Mouse (Mus musculus) neutrophil, adult 65 days (primary cell): ENCODE data around the gene Bgn. TPM values are rescaled to one million over a fixed set of nuclear protein-coding genes. Genes with fewer than 3 reads are reported as not detected.

Experiments
- total RNA-seq: library from RNA; stranded (reverse); gene quantifications from 2 replicates; pipeline ENCODE4 v1.2.4, GENCODE M21; 2023

Bgn gene
- 2.6 and 3.3 TPM in 2 replicates for total RNA-seq

GRCm38 (mm10) chrX:73483484-73483810 lies at the start of gene Bgn:
Gene Bgn (plus strand): TSS chrX:73483602.

GRCm38 (mm10) chrX:73435252-73435651 lies 48.1 kb upstream of the Bgn start, which contains the start of gene Trex2:
Gene Trex2 (minus strand): TSS chrX:73435344.

DNA sequence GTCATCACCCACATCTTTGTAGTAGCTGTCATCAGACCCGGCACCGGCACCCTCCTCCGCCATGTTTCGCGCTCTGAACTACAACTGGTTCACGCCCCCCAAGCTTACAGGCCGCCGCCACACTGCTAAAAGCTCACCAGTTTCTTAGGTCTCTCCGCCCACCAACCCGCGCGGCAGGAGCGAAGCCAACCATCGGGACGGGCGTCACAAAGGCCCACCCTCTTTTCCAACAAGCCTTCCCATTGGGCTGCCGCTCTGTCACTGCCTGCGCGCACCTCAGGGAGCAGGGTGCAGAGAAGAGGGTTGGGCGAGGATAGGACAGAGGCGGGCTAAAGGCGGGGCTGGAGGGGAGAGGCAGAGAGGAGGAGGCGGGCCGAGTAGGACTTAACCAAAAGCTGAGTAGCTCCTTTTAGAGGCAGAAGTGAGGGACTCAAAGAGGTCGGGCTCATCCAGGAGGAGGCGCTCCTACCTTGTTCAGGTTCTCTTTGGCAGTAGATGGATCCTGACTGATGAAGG lies 24.5 kb upstream of the Bgn start, which contains the start of gene Haus7:
TSS of gene Haus7 (minus strand) at position 168 of the 516 bp plus-strand sequence.

Other genes starting within 250 kb of the Bgn start
- 0.84 TPM in 1 of 2 replicates, not detected in the other for gene Xlr4c, start 240.5 kb upstream of the Bgn start, total RNA-seq
- gene Xlr3c, start 218.2 kb upstream of the Bgn start, total RNA-seq = not detected in 2 replicates
- gene Xlr5a, start 190.6 kb upstream of the Bgn start, total RNA-seq = not detected in 2 replicates
- not detected in 2 replicates for gene Xlr5c, start 190.6 kb upstream of the Bgn start, total RNA-seq
- not detected in 2 replicates for gene Gm45015, start 146.8 kb upstream of the Bgn start, total RNA-seq
- gene Zfp275, start 141.0 kb upstream of the Bgn start, total RNA-seq = 6.1 and 10.9 TPM in 2 replicates
- gene Gm18336, start 84.9 kb upstream of the Bgn start, total RNA-seq = not detected in 2 replicates
- not detected in 2 replicates for gene Zfp92, start 72.5 kb upstream of the Bgn start, total RNA-seq
- not detected in 2 replicates for gene Trex2, start 48.3 kb upstream of the Bgn start, total RNA-seq
- gene Haus7, start 24.6 kb upstream of the Bgn start, total RNA-seq = 9.1 and 9.4 TPM in 2 replicates
- gene Atp2b3, start 19.5 kb downstream of the Bgn start, total RNA-seq = not detected in 2 replicates
- gene Dusp9, start 155.8 kb downstream of the Bgn start, total RNA-seq = not detected in 2 replicates
- not detected in 2 replicates for gene Pnck, start 176.5 kb downstream of the Bgn start, total RNA-seq
- 0.48 and 0.57 TPM in 2 replicates for gene Slc6a8, start 189.5 kb downstream of the Bgn start, total RNA-seq
- gene Bcap31, start 232.6 kb downstream of the Bgn start, total RNA-seq = 87.4 and 92.1 TPM in 2 replicates
- gene Abcd1, start 233.0 kb downstream of the Bgn start, total RNA-seq = 73.3 and 78.0 TPM in 2 replicates